Mouse (Mus musculus): ENCODE measurements at regions not wholly inside any gene's neighbourhood (a gene's known extent, or its start where the extent isn't known, plus 50 kb on each side); places are given as distances from the start of the nearest gene placed in this dataset.

- DNase-seq (ENCODE audit: low spot score): no peak
These were observed 253.7 kb upstream of the Fam92a start for GRCm38 (mm10) chr4:12425507-12425906.

DNA sequence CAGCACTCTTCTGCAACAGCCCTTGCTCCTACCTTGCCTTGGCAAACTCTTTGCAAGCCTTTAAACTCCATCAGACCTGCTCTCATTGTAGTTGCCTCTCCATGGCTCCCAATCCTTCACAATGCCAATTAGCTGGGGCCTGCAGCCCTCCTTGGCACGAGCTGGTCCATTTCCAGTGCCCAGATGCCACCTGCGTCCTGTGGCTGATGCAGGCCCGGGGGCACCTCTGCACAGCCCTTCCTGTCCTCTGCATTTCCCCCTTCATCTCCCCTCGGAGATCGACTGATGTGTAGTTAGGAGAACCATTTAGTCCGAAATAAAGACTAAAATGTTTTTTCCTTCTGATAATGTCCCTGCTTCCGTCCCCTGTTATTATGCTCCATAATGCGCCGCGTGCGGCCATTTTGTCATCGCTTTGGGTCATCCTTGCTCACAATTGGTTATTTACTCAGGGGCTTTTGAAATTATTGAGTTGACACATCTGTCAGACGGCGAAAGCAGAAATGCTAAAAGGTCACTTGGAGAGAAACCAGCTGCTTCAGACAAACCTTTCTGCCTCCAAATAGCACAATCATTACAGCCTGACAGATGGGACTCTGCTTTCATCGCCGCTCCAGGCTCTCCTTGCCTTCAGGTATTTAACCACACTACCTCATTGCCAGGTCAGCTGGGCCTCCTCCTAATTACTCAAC is 250.0 kb upstream of the Fam92a start:
- DNase-seq (ENCODE audit: low spot score): no peak

DNA sequence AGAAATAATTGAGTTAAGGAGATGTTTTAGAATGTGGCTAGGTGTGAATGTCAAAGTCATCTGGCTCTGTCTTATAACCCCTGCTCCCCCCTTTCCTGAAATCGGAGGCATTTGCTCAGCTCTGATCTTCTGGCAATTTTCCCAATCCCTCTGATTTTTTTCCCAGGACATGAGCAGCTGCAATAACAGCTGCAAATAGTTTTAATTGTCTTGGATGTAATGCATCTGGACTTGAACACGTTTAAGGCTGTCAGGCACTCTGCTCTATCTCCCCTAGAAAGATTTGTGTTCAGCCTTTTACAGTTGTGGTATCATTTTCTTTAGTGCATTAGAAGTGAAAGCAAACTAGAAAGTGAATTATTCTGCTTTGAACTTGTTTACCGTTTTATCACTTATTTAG is 246.3 kb upstream of the Fam92a start:
- DNase-seq (ENCODE audit: low spot score): no peak

GRCm38 (mm10) chr4:12395344-12395743 is 223.5 kb upstream of the Fam92a start:
- no peak for DNase-seq (ENCODE audit: low spot score)

DNA sequence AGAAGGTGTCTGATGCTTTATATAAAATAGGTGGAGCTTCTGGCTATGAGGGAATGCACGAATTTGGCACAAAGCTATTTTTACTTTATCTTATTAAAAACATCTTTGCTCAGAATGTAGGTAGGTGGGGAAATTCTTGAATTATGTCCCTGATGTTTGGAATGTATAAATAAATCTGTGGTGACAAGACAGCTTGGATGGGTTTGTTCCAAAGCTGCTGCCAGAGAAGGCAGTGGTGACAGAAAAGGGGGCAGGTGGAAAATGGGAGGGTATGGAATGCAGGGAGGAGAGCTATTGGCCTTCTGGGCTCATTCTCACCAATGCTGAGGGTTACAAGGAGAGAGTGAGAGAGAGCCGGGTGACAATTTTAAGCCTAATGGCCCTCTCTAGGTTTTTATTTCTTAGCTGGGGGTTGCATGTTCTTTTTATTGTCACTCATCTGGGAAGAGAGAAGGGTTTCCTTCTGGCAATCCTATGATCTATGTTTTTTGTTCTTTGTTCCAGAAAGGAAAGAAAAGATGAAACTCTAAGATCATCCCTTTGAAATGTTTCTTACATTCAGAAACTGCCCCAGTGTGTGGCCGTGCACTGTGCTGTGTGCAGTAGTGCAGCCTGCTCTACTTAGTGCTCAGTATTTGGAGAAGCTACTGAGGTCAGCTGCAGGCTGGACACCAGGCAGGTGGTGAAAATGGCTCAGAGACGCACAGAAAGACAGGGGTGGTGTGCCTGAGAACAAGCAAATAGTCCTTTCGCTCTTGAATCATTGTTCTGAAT is 205.2 kb upstream of the Fam92a start:
- DNase-seq (ENCODE audit: low spot score): no peak

DNA sequence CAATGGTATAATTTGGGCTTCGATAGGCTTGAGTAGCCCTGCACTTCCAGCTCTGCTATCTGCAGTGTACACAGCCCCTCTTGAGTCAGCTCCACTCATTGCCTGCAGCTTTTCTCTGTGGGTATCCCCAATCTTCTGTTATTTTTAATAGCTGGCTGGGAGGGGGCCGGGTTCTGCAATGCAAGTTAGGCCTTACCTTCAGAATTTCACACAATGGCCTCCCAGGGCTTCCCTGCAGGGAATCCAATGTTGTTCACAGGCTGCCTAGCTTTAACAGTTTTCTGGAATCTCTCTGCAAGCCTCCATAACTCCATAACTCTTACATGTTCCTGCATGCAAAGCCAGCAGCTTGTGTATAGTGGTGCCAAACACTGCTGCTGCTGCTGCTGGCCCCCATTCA is 197.7 kb upstream of the Fam92a start:
- DNase-seq (ENCODE audit: low spot score): no peak

- no peak for DNase-seq (ENCODE audit: low spot score)
These were observed 185.3 kb upstream of the Fam92a start for GRCm38 (mm10) chr4:12356992-12357634.

GRCm38 (mm10) chr4:12353337-12353856 is 181.6 kb upstream of the Fam92a start:
- no peak for DNase-seq (ENCODE audit: low spot score)

DNA sequence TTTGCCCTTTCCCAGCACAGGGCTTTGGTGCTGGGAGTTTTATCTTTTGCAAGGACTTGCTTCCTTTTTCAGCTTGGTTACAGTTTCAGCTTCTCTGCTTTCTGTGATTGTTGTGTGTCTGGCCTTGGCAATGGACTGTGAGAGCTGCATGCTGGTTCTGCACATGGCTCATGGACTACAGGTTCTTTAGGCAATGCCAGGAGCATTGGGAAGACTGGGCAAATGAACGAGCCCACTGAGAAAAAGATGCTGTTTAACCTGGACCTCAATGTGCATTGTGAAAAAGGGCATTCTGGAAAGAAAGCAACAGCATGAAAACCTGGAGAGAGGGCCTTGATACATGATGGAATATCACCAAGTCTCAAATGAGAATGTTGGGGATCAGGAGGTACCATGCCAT is 167.4 kb upstream of the Fam92a start:
- no peak for DNase-seq (ENCODE audit: low spot score)

DNA sequence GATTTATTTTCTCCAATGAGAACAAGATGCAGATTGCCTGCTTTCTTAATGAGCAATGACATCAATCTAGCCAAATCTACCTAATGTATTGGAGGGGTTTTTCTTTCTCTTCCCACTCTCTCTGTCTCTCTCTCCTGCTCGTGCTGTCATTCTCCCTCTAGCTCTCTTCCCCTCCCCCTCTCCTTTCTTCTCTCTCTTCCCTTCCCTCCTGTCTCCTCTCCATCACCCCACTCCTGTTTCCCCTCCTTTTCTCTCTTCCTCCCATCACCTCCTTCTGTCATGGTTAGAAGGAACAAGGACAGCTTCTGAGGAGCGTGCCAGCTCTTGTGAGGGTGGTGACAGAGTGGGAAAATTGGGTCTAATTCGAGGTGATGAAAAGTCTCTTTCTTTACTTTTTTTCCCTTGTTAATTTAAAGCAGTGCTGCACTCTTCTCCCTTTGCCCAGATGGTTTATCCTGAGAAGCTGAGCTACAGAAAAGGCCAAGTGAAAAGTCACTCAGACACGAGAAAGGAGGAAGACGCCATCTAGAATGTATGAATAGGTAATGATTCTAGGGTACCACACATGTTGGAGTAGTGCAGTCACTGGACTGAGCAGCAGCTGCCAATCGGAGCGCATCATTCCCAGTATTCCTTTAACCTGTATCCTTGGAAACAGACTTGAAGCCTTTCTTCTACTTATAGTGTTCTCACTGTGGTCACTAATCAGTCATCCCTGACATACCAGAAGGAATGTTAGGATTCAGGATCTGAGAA is 163.2 kb upstream of the Fam92a start:
- DNase-seq (ENCODE audit: low spot score): no peak

DNA sequence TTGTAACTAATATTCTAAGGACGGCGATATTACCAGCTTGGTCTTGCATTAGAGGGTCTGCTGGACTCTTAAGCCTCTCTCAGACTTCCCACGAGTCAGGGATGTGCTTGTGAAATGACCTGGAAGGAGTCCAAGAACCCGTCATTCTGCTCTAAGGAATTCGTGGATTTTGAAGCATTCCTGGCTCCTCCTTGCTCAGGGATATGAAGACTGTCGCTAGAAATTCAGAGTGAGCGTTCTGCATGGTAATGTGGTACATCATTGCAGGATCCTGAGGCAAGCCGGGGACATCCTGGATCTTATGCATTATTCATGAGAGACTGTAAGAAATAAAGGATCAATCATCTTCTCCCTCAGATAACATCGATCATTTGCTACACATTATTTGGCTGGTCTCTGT is 162.6 kb upstream of the Fam92a start:
- no peak for DNase-seq (ENCODE audit: low spot score)

GRCm38 (mm10) chr4:12316024-12316423 is 144.2 kb upstream of the Fam92a start:
- no peak for DNase-seq (ENCODE audit: low spot score)

DNA sequence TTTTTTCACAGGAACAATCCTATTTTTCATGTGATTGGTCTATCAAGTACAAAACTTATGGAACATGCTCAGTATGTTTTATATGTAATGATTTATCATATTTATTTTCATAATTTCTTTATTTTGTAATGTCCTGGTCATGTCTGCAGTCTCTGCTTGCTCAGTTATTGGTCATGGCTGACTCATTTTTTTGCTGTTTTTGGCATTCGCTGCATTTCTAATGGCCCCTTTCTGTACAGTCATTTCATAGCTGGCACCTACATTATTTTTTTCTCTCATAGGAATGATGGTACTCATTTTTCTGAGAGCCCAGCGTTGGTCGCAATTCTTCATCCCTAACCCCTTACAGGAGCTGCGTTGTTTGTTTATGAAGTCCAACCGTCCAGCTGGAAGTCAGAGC is 136.5 kb upstream of the Fam92a start:
- DNase-seq (ENCODE audit: low spot score): no peak

- no peak for DNase-seq (ENCODE audit: low spot score)
These were observed 135.1 kb upstream of the Fam92a start for GRCm38 (mm10) chr4:12306618-12307565.

DNA sequence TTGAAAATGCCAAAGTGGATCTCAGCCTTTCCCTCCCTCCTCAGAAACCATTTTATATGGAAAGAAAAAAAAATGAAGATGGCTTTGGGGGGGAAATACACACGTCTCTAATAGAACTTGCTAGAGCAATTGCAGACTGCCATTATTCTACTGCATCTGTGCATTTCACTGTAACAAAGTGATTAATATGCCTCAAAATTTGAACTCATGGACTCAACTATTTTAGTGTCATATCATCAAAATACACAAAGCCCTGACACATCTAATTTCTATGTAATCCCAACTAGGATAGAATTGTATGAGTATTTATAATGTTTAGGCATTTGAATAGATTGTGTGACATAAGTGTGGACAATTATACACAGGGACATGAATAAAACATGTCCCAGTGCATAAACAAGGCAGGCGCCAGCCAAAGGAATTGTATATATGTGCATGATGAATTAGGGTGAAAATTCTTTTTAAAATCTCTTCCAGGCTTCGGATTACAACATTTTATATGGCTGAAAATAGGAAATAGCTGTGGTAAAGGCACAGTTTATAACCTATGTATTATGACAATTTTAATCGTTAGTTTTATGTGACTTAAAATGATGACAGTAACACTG is 115.4 kb upstream of the Fam92a start:
- DNase-seq (ENCODE audit: low spot score): no peak

GRCm38 (mm10) chr4:12286391-12286790 is 114.6 kb upstream of the Fam92a start:
- no peak for DNase-seq (ENCODE audit: low spot score)

DNA sequence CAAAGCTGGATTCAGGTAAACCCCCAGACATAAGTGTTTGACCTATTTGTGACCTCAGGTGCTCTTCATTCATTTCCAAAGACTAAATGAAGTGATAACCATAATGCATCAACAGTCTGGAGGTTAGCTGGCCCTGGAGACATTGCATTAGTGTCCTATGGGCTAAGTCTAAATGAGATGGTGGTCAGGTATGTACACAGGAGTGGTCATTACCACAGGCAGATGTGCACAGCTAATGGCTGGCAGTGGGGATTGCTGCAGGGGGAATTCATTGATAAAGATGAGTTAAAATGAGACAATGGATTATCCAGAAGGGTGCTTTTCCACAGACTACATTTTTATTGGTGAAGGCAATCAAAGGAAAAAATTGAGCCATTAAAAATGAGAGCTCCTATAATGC is 114.2 kb upstream of the Fam92a start:
- DNase-seq (ENCODE audit: low spot score): no peak

GRCm38 (mm10) chr4:12277949-12278348 is 106.1 kb upstream of the Fam92a start:
- no peak for DNase-seq (ENCODE audit: low spot score)

GRCm38 (mm10) chr4:12273369-12273768 is 101.6 kb upstream of the Fam92a start:
- no peak for DNase-seq (ENCODE audit: low spot score)

- DNase-seq (ENCODE audit: low spot score): no peak
These were observed 101.1 kb upstream of the Fam92a start for GRCm38 (mm10) chr4:12272914-12273313.

DNA sequence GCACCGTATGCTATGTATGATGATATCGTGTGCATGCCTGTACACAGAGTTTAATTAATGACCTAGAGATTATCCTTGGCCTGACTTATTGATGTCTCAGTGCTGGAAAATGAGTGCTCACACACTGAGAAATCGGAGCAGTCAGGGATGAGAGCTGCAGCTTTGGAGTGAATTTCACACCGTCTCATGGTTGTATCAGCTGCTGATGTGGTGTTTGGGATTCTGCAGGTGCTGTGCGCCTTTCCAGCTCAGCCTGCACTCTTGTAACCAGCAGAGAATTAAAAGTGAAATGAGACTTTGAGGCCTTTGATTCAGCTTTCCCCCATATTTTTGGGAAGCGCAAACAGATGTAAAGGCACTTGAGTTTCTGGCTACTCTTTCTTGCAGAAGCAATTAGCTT is 100.6 kb upstream of the Fam92a start:
- DNase-seq (ENCODE audit: low spot score): no peak
